Mouse (Mus musculus) NIH3T3 (cell line): Measurements from ENCODE around the gene Gpr3.

Experiments used
- DNase-seq: peaks from one replicate; pipeline ENCODE4 v3.0.0-alpha.2; 2012; ENCODE audit warnings: low read depth

Gpr3 gene

DNA sequence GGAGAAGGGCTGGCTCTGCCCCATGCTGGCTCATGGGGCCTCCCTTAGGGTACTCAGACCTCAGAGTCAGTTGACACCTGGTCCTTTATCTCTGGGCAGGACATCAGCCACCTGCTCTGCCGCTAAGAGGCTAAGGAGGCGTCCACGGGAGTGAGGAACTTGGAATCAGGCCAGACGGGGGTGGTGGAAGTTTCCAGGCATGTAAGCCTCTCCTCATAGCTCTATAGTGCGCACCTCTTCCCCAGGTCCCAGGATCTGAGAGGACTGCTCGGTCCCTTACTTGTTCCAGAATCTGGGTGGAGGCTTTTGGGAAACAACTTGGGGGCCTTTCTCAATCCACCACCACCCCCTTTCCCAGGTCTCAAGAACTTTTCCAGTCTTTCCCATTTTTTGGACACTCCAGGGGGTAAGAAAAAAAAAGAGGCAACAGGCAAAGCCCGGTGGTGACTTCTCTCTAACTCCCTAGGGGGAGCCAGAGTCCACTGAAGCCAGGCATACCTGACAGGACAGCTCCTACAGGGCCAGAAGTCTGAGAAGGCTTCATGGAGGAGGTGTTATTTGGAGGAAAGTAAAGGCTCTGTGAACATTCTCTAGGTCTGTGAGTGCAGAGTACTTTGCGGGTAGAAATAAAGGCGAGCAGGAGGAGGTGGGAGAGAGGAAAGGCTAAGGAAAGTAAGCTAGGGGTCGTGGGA, 21.1 kb upstream of the Gpr3 start:
- DNase-seq, result peak; percentile 73

DNA sequence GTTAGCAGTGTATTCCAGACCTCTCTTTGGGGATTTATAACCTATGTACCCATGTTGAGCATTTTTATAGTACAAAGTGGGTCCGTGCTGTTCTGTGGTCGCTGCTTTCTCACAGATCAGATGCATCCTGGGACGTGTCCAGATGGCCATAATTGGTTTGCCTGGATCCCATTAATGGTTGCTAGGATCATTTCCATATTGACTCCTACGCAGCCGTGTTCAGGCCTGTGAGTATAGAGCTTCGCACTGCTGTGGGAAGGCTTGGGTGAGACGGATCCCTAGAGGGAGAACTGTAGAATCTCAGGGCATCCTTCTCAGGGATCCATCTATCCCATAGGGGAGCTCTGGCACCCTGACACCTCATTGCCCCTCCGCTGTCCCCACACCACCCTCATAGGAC, 17.2 kb upstream of the Gpr3 start:
- DNase-seq, result no peak

DNA sequence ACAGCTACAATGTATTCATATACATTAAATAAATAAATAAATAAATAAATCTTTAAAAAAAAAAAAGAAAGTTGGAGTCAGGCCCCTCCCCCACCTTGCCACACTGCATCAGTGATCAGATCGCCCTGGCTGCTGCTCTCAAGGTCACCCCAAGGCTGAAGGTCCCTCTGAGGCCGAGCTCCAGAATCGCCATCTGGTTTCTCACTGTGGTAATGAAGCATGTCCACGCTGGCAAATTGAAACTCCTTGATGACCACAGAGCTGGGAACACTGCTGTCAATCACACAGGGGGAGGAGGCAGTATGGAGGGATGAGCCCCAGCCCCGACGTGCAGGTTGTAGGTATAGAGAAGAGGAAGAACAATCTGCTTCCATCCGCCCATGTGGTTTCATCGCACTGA, 15.3 kb upstream of the Gpr3 start:
- DNase-seq, result no peak

DNA sequence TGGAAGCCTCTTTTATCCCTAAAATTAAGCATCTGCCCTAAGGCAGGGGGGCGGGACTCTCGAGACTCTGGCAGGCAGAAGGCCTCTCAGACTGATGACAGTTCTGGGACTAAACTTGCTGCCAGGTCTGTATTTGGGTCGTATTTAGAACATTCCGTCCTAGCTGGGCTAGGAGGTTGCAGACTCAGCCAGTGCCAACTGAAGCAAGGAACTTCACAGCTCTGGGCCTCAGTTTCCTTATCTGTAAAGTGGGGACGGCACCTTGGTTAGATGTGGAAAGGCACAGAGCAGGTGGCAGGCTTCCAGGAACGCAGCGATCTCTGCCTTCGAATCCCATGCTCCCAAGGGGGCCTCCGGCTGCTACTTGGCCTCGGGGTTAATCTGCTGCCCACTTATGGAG, 13.7 kb upstream of the Gpr3 start:
- DNase-seq, result peak; percentile 21

DNA sequence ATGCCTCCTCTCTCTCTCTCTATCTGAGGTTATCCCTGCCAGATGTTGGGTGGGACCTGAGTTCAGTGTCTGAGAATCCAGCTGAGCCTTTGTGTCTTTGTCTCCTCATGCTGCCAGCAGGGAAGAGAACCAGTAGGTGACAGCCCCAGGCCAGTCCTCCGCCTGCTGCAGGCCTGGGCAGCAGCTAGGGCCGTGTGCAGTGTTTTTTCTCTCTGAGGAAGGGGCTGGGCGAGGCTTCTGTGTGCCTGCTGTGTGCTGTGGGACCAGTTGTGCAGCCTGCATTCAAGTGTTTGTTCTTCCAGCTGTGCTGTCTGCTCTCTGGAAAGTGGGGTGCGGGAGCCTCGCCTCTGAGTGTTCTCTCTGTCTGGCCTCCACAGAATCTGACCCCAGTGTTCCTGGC, 11.5 kb upstream of the Gpr3 start:
- no peak for DNase-seq

DNA sequence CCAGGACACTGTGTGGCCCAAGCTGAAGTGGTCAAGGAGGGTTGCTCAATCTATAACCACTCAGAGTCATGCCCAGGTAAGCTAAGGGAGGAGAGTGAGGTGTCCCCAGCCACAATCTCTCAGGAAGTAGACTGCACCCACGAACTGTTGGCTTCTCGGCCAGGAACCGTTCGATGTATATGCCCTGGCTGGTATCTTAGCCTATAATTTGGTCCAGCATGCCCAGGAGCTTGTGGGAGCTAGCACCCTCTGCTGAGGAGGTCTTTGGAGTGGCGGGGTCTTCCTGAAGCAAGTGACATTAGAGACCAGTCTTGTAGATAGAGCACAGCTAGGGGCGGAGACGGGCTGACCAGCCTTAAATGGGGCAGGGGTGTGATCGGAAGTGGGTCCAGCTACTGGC, 9.4 kb upstream of the Gpr3 start:
- no peak for DNase-seq

DNA sequence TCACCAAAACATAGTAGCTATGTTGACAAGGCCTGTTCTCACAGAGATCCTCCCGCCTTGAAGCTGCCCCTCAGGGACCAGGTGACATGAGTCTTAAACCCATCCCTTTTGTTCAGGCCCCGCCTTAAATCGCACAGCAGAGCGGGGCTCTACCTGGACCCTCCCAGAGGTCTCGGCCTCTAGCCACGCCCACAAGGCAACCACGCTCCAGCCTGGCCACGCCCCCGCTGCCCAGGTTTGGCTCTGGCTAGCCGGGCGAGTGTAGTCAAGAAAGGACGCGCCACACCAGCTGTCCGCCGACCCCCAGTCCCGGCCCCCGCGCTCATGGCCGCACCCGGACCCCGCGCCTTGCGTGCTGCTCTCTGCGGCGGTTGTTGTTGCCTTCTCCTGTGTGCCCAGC, 8.3 kb upstream of the Gpr3 start:
- DNase-seq, result no peak

DNA sequence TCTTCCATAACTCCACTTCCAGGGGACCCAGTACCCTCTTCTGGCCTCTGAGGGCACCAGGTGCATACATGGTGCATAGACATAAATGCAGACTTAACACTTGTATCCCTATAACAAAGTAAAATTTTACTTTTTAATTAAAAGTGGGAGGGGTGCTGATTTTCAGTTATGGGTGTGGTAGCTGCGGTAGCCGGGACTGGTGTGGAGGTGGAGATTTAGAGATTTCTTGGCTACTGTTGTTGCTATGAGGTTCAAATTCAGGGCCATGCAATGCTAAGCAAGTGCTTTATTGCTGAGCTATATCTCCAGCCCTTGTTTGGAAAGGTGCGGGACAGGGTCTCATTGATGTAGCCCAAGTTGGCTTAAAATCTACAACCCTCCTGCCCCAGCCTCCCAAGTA, 6.4 kb upstream of the Gpr3 start:
- no peak for DNase-seq

DNA sequence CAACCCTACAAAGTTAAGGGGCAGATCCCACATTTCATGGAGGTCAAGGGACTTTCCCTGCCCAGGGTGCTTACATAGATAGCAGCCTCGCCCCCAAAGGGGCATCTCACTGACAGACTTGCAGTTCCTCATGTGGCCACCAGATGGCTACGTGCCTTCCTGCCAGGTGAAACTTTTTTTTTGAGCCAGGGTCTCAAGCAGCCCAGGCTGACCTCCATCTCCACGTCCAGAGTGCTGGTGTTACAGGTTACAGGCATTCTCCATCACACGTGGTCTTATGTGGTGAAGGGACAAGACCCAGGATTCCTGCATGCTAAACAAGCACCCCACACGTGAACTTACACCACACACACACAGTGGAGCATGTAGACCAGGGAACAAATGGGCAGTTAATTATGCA, 5.3 kb upstream of the Gpr3 start:
- peak; percentile 72 for DNase-seq

DNA sequence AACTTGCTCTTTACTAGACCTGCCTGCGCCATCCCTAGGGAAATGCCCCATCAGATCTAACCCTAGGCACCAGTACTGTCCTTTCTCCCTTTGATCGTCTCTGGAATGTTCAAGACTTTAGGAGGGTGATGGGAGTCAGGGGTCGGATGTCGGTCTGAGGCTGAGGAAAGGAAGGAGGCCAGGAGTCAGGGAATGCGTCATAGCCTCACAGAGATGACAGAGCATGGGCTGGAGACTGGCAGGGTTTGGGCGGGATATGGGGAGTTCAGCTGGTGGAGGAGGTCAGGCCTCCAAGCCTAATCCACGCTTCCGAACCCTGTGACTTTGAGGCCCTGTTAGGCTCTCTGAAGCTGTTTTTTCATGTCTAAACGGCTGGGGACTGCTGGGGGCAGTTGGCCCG, 1.3 kb upstream of the Gpr3 start:
- peak; percentile 52 for DNase-seq

DNA sequence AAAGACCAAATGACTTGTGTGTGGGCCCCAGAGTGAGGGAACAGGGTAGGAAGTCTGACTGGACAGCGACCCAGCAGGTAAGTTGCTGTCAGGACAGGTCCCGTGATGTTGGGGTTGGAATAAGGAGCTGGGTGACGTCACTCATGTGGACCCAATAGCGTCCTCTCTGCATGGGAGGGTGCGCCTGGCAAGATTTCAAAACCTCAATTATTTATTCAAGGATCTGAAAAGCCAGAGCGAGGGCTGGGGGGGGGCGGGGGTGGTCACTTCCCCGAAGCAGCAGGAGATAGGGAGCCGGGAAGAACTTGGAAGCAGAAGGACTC, 893 bp upstream of the Gpr3 start:
- peak; percentile 63 for DNase-seq

DNA sequence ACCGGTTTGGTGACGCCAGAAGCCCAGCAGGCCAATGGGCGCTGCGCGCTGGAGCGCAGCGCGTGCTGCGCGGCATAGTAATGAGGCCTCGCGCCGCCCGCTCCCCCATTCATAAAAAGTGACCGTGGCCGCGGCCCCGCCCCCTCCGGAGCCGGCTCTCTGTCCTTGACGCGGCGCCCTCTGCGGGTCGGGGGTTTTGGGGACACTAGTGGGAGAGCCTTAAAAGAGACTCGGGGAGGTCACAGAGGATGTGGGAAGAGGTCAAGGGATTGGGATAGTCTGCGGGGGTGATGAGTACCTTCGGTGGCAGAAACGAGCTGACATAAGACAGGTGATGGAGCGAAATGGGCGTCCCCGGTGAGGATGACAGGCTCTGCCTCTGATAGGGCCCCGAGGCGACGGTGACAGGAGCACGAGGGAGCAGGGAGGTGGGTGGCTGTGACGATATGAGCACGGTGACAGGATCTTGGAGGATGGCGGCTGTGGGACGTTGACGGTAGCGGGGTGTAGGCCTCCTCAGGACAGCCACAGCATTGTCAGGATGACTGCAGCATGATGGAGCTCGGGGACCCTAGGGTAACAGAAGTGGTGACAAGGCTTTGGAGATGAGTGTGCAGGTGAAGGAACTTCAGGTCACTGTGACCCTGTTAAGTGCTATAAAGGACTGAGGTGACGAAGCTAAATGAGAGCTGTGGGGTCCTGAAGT, 379 bp upstream of the Gpr3 start:
- DNase-seq, result peak; percentile 86

DNA sequence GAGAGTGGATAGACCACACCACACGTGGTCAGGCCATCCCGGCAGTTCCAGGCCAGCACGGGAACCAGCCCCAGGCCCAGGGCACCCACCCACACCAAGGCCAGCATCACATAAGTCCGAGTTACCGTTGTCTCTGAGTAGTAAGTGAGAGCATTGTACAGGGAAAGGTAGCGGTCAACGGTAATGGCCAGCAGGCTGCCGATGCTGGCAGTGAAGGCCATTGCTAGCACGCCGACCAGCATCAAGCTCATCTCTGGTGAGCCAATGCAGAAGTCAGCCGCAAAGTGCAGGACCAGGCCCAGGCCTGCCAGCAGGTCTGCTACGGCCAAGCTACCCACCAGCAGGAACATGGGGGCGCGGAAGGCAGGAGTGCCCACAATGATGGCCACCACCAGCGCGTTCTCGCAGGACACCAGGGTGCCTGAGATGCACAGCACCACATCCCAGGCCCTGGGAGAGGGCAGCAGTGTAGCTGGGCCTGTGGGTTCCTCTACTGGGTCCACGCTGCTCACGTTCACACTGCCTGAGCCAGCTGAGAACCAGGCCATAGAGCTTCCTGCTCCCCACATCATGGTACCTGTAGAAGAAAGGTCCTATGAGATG, 1.4 kb downstream of the Gpr3 start:
- DNase-seq, result no peak

DNA sequence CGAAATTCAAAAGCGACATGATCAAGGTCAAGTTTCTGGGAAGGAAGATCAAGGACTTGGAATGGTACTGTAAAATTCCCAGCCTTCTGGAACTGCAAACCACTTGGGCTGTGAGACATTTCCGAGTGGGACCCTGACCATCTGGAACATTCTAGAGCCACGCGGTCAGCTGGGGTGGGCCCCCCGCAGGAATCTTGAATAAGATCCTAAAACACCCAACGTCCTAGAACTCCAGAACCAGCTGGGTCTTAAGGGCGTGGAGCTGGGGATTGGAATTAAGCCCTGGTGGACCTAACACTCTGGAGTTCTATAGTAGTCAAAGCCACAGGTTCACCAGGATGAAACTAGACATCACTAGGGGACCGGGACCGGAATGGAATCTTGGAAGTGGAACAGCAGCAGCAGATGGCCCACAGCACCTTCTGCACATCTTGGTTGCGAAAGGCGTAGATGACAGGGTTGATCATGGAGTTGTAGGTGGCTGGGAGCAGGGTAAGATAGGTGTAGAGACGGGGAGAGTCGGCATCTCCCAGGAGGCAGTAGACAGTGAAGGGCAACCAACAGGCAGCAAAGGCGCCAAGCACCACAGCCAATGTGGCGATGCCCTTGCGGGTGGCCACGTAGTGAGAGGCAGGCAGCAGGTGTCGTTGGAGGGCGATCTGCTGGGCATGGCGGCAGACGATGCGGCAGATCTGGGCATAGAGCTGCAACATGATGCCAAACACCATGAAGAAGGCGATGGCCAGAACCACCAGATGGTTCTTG, 2.1 kb downstream of the Gpr3 start:
- DNase-seq, result no peak

DNA sequence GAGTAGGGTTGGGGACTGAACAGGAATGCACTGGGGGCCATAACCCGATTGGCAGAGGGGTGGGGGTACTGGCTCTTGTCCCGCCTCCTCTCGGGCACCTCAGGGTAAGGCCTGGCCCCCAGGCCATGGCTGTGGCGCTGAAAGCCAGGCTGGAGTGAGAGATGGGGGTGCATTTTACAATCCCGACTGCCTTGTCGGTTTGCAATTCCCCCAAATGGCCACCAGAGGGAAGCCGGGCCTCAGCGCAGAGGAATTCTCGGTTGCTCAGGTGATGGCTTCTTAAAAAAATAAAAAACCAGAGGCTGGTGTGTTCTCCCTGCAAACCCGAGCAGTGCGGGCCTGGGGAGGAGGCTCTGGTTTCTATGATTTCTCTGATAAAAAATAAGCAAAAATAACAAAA, 3.0 kb downstream of the Gpr3 start:
- peak; percentile 78 for DNase-seq

DNA sequence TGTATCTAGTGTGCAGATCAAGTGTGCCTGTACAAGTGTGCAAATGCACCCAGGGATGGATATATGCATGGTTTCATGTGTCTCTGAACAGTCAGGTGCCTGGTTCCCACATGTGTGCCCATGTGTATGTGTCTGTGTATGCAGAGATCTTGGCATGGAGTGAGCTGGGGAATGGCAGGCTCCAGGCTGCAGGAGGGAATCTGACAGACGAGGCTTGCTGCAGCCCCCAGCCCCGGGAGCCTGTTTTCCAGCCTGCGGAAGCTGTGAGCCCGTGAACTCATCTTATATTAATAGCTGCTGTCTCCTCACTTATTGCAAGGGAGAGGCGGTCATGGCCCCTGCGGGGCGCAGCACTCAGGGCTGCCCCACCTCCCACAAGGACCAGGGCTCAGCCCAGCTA, 8.0 kb downstream of the Gpr3 start:
- DNase-seq, result no peak

DNA sequence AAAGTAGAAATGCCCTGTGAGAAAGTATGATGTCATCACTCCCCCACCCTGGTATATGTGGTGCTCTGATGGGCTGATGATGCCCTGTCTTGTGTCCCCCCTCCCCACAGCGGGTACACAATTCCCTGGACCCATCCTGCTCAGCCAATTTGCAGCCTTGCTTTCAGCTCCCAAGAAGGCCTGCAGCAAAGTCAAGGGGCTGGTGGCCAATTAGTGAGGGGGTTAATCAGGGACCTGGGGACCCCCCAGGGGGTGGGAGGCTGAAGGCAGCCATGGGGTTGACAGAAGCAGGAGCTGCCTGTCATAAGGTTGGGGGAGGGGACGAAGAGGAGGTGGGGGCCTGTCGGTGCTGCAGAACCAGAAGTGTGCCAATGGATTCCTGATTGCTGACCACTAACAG, 8.7 kb downstream of the Gpr3 start:
- no peak for DNase-seq

DNA sequence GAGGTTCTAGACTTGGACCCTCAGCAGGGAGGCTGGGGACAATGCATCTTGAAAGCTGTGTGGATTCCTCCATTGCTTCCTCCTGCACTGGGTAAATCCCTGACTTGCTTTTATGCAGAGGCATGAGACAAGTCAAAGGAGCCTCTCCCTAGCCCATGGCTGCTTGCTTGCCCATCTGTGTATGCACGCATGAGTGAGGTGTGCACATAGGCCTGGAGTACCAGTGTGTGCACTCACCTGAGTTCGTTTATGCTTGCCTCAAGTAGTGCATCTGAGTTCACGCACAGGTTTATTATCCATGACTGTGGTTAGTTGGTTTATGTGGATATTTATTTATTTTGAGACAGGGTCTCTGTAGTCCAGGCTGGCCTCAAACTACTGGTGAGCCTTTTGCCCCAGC, 10.1 kb downstream of the Gpr3 start:
- no peak for DNase-seq

DNA sequence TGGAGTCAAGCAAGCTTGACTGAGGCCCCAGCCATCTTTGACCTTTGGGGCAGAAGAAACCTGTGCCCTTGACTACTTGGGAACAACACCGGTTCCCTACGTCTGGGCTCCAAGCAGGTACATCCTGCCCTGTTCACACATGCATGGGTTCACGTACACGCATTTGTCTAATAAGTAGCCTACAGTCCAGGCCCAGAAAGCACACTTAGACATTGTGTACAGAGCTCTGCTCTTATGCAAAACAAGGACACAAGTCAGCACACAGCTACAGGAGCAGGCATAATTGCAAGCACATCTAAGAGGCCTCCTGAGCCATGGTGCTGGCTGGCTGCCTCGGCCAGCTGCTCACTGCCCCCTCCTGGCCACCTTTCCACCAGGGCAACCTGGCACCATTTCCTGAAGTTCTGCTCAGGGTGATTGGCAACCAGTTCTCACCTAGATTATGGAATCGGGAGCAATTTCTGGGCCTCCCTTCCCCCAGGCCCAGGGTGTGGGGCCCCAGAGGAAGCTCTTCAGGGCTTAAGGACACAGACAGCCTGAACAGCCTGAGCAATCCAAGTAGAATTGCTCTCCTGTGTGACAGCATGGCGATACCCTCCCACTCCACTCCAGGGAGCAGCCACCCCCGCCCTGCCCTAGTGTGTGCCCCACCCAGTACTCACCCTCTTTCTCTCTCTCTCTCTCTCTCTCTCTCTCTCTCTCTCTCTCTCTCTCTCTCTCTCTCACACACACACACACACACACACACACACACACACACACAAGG, 11.1 kb downstream of the Gpr3 start:
- peak; percentile 81 for DNase-seq

DNA sequence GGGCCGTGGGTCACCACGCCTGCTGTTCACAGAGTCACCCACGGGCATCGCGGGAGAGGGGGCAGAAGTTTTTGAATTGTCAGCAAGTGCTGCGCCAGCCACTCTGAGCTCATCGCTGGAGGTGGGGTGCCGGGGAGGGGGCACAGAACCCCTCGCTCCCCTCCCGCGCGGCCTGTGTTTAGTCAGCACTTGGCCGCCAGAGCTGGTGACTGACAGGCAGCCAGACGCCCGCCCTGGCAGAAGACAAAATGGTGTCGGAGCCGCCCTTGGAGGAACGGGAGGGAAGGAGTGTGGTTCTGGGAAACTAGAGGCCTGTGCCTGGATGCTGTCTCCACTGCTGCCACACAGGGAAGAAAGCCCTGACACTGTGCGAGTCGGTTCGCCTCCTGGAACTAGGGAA, 12.0 kb downstream of the Gpr3 start:
- no peak for DNase-seq

DNA sequence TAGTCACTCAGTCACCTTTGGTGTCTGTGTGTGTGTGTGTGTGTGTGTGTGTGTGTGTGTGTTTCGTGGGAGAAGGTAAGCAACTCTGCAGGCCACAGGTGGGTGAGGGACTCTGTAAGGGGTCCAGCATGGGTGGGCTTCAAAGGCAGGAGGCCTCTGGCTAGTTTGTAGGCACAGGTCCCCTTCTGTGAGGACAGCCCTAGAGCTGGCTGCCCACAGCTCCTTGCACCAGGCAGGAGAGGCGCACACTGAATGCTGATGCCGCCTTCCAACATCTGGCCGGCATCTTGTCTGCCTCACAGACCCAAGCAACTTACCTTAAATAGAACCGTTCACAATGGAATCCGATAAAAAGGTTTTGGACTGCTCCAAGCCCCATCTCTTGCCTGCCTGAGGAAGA, 12.6 kb downstream of the Gpr3 start:
- no peak for DNase-seq
